19 mouse cellular contexts compared by ENCODE assay signal in the genomic region with DNA sequence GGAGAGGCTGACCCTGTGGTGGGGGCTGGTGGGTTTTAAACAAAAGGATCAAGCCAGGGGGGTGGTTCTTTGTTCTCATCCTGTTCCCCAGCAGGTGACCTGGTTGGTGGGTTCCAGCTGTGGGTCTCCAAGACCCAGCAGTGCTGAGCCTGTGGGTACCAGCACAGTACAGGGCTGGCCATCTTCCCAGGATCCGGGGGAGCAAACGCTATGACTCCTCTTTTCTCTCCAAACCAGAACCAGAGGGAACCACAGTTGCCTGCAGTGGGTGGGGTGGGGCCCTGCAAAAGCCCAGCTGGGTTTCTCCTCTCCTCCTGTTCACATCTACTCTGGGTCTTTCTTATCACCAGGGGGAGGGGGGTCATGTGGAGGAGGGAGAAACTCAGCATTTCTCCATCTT.
"Had no signal": no experiment of that assay in that cellular context is flagged by ENCODE, and none has a peak within 500 bp of the region (broad histone marks: within the 10 kb centered on the region; RNA-seq: fewer than 3 reads in every experiment).

No protein-coding gene starts in this region.

- DNase-seq: kidney, adult 11 months; kidney, adult 8-10 months; kidney, postnatal 10 days; kidney, postnatal 36 days; liver, postnatal 0 days; lung, embryonic 14.5 days; retina, postnatal 1 day; spleen, adult 18-20 months; thymus, postnatal 25 days had no signal

- H3K4me1 ChIP-seq: intestine, embryonic 15.5 days; kidney, embryonic 15.5 days; limb, embryonic 12.5 days; midbrain, embryonic 12.5 days; neural tube, embryonic 13.5 days; stomach, embryonic 15.5 days had no signal

- H3K27ac ChIP-seq: intestine, embryonic 15.5 days; kidney, embryonic 15.5 days; limb, embryonic 12.5 days; limb, embryonic 15.5 days; liver, embryonic 14.5 days; macrophage; midbrain, embryonic 12.5 days; neural tube, embryonic 13.5 days; stomach, embryonic 15.5 days had no signal

- H3K9me3 ChIP-seq: intestine, embryonic 15.5 days; kidney, embryonic 15.5 days; limb, embryonic 12.5 days; limb, embryonic 15.5 days; midbrain, embryonic 12.5 days; neural tube, embryonic 13.5 days; stomach, embryonic 15.5 days had no signal

- H3K36me3 ChIP-seq: intestine, embryonic 15.5 days; kidney, embryonic 15.5 days; limb, embryonic 12.5 days; limb, embryonic 15.5 days; midbrain, embryonic 12.5 days; neural tube, embryonic 13.5 days; stomach, embryonic 15.5 days had no signal

- H3K27me3 ChIP-seq: intestine, embryonic 15.5 days; kidney, embryonic 15.5 days; limb, embryonic 12.5 days; limb, embryonic 15.5 days; midbrain, embryonic 12.5 days; neural tube, embryonic 13.5 days; stomach, embryonic 15.5 days had no signal

- H3K4me3 ChIP-seq: intestine, embryonic 15.5 days; kidney, embryonic 15.5 days; limb, embryonic 12.5 days; limb, embryonic 15.5 days; midbrain, embryonic 12.5 days; myocyte; neural tube, embryonic 13.5 days; stomach, embryonic 15.5 days had no signal
